Mouse (Mus musculus): ENCODE measurements around the gene Cpm. TPM values are rescaled to one million over a fixed set of nuclear protein-coding genes. Genes with fewer than 3 reads are reported as not detected.
"Not testable (repeated sequence)": the region's sequence is repeated elsewhere in the genome, so short reads cannot be mapped to it uniquely, and the experiment has no call there.

The Cpm gene
- polyA plus RNA-seq, 1 experiment from 2014 or later = 4.6 TPM

DNA sequence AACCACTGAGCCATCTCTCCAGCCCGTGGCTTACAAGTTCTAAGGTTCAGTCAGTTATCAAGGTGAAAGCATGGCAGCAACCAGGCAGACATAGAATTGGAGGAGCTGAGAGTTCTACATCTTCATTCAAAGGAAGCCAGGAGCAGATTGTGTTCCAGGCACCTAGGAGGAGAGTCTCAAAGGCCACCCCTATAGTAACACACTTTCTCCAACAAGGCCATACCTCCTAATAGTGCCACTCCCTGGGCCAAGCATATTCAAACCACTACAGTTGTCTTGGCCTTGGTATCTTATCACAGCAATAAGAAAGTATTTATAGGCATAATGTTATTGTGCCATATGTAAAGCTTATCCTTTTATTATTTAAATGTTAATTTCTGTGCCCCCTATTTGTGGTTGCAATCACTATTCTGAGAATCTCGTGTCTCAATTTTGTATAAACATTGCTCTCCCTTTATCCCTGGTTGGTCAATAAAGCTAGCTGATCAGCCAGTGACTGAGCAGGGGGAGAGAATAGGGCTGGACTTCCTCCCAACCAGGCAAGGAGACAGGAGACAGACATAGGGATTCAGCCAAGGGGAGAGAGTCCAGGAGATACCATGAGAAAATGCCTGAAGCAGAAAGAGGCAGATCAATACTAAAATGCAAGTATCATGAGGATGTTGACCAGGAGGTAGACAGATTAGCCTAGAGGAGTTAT lies 43.5 kb upstream of the Cpm start:
- H3K27ac ChIP-seq (ENCODE audit: low read length) = no peak overlapping the region
- H3K4me1 ChIP-seq (replicated peaks; ENCODE audit: control insufficient read depth, insufficient read depth, low read length) = no peaks in the 10 kb centered on the region
- ATAC-seq = no peak
- 71% methylated on average over 2 of the region's 2 CpGs for WGBS
- H3K4me3 ChIP-seq (replicated peaks; ENCODE audit: low read length) = no peak overlapping the region
- no peaks in the 10 kb centered on the region for H3K27me3 ChIP-seq (replicated peaks; ENCODE audit: control insufficient read depth, insufficient read depth, low read length)
- no peak overlapping the region for H3K9ac ChIP-seq (replicated peaks; ENCODE audit: low read depth, low read length)
- no peaks in the 10 kb centered on the region for H3K9me3 ChIP-seq (ENCODE audit: control insufficient read depth, low read length)
- no peak overlapping the region for H3K4me2 ChIP-seq (ENCODE audit: low read length)
- H3K36me3 ChIP-seq (ENCODE audit: control insufficient read depth, insufficient read depth) = no peaks in the 10 kb centered on the region

DNA sequence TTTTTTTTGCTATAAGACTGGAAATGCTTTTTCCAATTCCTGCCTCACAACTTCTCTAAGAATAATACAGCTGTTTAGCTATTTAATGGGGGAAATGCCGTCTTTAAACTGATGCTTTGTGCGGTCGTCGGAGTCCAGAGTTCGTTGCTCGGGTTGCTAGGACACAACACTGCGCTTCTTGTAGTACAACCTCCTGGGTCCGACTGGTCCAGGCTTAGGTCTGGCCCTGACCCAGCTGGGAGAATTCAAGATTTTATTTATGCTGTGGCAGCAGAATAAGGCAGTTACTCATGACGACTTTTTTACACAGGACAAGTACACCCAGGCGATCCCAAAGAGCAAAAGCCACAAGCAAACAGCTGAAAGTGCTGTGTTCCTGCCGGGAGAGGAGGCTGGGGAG lies 42.4 kb upstream of the Cpm start:
- H3K27ac ChIP-seq (ENCODE audit: low read length) = no peak overlapping the region
- H3K9me3 ChIP-seq (ENCODE audit: control insufficient read depth, low read length) = no peaks in the 10 kb centered on the region
- no peak overlapping the region for H3K4me2 ChIP-seq (ENCODE audit: low read length)
- no peak; the same call in 1 of the 2 replicates for ATAC-seq
- no peaks in the 10 kb centered on the region for H3K27me3 ChIP-seq (replicated peaks; ENCODE audit: control insufficient read depth, insufficient read depth, low read length)
- no peak overlapping the region for H3K4me3 ChIP-seq (replicated peaks; ENCODE audit: low read length)
- 38% methylated on average over 11 of the region's 11 CpGs for WGBS
- H3K4me1 ChIP-seq (replicated peaks; ENCODE audit: control insufficient read depth, insufficient read depth, low read length) = no peaks in the 10 kb centered on the region
- no peaks in the 10 kb centered on the region for H3K36me3 ChIP-seq (ENCODE audit: control insufficient read depth, insufficient read depth)
- H3K9ac ChIP-seq (replicated peaks; ENCODE audit: low read depth, low read length) = no peak overlapping the region

DNA sequence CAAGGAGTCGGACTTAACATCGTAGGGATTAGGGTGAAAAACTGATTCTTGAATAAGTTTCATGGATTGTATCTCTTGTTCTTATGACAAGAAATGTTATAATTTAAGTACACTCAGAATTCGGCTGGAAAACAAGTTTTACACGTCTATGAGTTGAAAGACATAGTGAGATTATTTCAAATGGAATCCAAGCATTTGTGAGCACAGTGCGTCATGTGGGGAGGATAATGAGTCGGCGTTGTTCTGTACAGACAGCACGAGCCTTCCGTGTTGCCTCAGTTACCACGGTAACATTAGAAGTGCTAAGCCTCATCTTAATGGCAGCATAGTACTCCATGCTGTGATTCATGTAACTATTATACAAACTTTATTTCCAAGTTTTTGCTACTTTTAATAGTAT lies 42.0 kb upstream of the Cpm start:
- 87% methylated on average over 10 of the region's 10 CpGs for WGBS
- H3K9me3 ChIP-seq (ENCODE audit: control insufficient read depth, low read length) = no peaks in the 10 kb centered on the region
- H3K4me3 ChIP-seq (replicated peaks; ENCODE audit: low read length) = no peak overlapping the region
- H3K4me1 ChIP-seq (replicated peaks; ENCODE audit: control insufficient read depth, insufficient read depth, low read length) = no peaks in the 10 kb centered on the region
- H3K27me3 ChIP-seq (replicated peaks; ENCODE audit: control insufficient read depth, insufficient read depth, low read length) = no peaks in the 10 kb centered on the region
- no peak overlapping the region for H3K27ac ChIP-seq (ENCODE audit: low read length)
- H3K9ac ChIP-seq (replicated peaks; ENCODE audit: low read depth, low read length) = no peak overlapping the region
- no peaks in the 10 kb centered on the region for H3K36me3 ChIP-seq (ENCODE audit: control insufficient read depth, insufficient read depth)
- no peak for ATAC-seq
- no peak overlapping the region for H3K4me2 ChIP-seq (ENCODE audit: low read length)

DNA sequence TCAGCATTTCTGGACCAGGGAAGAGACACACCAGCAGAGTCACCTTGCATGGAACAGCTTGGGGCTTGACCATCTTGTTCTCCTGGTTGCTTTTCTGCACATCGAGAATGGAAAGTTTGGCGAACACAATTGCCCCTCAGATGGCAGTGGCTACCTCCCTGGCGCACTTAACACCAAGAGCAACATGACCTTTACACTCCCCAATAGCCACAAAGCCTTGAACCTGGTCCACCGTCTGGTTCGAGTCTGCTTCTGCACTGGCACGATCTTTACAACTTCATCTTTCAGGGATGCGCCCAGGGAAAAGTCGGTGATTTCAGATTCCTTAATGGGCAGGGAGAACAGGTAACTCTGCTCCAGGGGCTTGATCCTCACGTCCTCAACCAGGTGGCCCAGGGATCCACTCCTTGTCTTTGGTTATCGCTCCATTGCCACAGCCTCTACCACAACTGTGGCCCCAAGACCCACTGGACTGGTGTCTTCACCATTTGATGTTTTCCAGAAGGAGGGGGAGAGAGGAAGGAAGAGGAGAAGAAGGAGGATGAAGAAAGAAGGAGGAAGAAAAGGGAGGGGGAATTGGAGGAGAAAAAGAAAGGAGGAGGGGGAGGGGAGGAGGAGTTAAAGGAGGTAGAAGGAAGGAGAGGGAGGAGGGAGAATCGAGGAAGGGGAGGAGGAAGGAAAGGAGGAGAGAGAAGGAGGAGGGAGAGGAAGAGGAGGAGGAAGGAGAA lies 40.7 kb upstream of the Cpm start:
- not testable (repeated sequence) for H3K4me1 ChIP-seq (replicated peaks; ENCODE audit: control insufficient read depth, insufficient read depth, low read length); H3K9ac ChIP-seq (replicated peaks; ENCODE audit: low read depth, low read length); H3K27me3 ChIP-seq (replicated peaks; ENCODE audit: control insufficient read depth, insufficient read depth, low read length); H3K4me3 ChIP-seq (replicated peaks; ENCODE audit: low read length); H3K4me2 ChIP-seq (ENCODE audit: low read length); H3K27ac ChIP-seq (ENCODE audit: low read length); H3K36me3 ChIP-seq (ENCODE audit: control insufficient read depth, insufficient read depth); ATAC-seq; H3K9me3 ChIP-seq (ENCODE audit: control insufficient read depth, low read length)
- WGBS = 89% methylated on average over 11 of the region's 11 CpGs

DNA sequence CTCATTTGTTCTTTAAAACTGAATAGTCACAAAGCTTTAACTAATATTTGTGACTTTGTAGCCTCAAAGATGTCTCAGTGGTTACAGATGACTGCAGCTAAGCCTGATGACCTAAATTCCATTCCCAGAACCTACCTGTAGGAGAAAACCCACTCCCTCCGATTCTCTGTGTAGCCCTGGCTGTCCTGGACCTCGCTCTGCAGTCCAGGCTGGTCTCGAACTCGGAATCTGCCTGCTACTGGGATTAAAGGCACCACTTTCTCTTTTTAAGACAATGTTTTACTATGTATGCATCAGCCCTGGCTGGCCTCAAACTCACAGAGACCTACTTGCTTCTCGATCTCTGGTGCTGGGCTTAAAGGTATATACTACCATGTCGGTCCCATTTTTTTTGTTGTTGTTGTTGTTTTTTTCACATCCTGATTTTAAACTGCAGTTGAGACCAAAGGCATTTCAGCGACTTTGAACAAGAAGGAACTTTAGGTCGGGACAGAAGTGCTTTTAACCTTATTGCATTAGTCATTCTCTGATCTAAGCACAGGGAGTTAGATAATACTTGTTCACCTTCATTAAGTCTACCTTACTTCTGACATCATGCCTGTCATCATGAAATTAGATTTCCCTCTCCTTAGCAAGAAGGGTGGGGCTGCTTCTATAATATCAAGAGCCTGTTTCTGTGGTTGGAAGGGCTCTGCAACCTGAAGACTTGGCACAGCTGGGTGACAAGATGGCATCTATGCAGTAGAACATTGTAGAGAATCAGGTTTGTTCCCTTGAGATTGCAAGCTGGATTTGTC lies 40.0 kb upstream of the Cpm start:
- Histone ChIP-seq H3K9ac (replicated peaks; ENCODE audit: low read depth, low read length) (no peak overlapping the region), H3K4me2 (ENCODE audit: low read length) (no peak overlapping the region), H3K4me1 (replicated peaks; ENCODE audit: control insufficient read depth, insufficient read depth, low read length) (no peaks in the 10 kb centered on the region), H3K9me3 (ENCODE audit: control insufficient read depth, low read length) (no peaks in the 10 kb centered on the region), H3K36me3 (ENCODE audit: control insufficient read depth, insufficient read depth) (no peaks in the 10 kb centered on the region), H3K27me3 (replicated peaks; ENCODE audit: control insufficient read depth, insufficient read depth, low read length) (no peaks in the 10 kb centered on the region), H3K27ac (ENCODE audit: low read length) (no peak overlapping the region), H3K4me3 (replicated peaks; ENCODE audit: low read length) (no peak overlapping the region)
- WGBS = 85% methylated on average over 8 of the region's 8 CpGs
- ATAC-seq = no peak

DNA sequence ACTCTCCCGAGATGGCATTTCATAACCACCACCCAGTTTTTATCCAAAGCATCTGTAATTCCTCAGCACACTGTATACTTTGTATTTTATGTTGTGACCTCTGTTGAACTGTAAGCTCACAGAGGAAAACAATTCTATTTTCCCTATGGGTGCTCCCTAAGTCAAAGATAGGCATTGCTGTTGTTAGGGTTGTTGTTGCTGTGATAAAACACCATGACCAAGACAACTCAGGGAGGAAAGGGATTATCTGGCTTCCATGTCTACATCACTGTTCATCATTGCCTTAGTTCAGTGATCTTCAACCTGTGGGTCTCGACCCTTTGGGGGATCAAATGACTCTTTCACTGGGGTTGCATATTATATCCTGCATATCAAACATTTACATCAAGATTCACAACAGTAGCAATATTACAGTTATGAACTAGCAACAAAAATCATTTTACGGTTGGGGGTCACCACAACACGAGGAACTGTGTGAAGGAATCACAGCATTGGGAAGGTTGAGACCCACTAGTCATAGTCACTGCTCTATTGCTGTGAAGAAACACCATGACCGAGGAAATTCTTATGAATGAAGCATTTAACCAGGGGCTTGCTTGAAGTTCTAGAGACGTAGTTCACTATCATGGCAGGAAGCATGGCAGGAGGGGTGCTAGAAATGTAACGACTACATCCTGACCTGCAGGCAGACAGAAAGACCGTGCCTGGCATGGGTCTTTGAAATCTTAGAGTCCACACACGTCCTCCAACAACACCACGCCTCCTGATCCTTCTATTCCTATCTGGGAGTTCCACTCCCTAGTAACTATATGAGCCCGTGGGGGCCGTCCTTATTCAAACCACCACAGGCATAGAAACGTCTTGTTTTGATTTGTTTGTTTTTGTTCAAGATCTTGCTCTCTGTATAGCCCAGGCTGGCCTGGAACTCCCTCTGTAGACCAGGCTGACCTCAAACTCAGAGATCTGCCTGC lies 38.7 kb upstream of the Cpm start:
- no peak overlapping the region for H3K4me3 ChIP-seq (replicated peaks; ENCODE audit: low read length)
- H3K9me3 ChIP-seq (ENCODE audit: control insufficient read depth, low read length) = no peaks in the 10 kb centered on the region
- no peak overlapping the region for H3K9ac ChIP-seq (replicated peaks; ENCODE audit: low read depth, low read length)
- no peak for ATAC-seq
- no peaks in the 10 kb centered on the region for H3K36me3 ChIP-seq (ENCODE audit: control insufficient read depth, insufficient read depth)
- H3K27ac ChIP-seq (ENCODE audit: low read length) = no peak overlapping the region
- H3K4me2 ChIP-seq (ENCODE audit: low read length) = no peak overlapping the region
- H3K4me1 ChIP-seq (replicated peaks; ENCODE audit: control insufficient read depth, insufficient read depth, low read length) = no peaks in the 10 kb centered on the region
- WGBS = 84% methylated on average over 13 of the region's 13 CpGs
- H3K27me3 ChIP-seq (replicated peaks; ENCODE audit: control insufficient read depth, insufficient read depth, low read length) = no peaks in the 10 kb centered on the region

DNA sequence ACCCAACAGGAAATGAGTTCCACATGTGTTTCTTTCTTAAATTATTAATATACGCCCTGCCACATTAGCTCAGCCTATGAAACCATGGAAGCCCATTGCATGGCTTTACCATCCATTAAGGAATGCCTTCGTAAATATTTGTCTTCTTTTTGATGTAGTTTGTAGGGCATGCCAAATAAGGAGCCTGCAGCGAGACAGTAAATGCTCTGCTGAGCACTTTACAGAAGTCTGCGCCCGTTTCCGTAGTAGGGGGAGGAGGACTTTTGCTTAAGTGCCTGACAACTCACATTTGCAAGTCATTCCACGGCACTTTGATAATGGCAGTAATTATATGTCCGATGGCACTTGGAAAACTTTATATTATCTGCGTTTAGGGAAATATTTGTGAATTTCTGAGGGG lies 37.5 kb upstream of the Cpm start:
- Histone ChIP-seq H3K9ac (replicated peaks; ENCODE audit: low read depth, low read length) (no peak overlapping the region), H3K27me3 (replicated peaks; ENCODE audit: control insufficient read depth, insufficient read depth, low read length) (no peaks in the 10 kb centered on the region), H3K4me2 (ENCODE audit: low read length) (no peak overlapping the region), H3K27ac (ENCODE audit: low read length) (no peak overlapping the region), H3K4me3 (replicated peaks; ENCODE audit: low read length) (no peak overlapping the region), H3K9me3 (ENCODE audit: control insufficient read depth, low read length) (no peaks in the 10 kb centered on the region), H3K36me3 (ENCODE audit: control insufficient read depth, insufficient read depth) (no peaks in the 10 kb centered on the region), H3K4me1 (replicated peaks; ENCODE audit: control insufficient read depth, insufficient read depth, low read length) (no peaks in the 10 kb centered on the region)
- WGBS = 82% methylated on average over 9 of the region's 9 CpGs
- no peak for ATAC-seq

DNA sequence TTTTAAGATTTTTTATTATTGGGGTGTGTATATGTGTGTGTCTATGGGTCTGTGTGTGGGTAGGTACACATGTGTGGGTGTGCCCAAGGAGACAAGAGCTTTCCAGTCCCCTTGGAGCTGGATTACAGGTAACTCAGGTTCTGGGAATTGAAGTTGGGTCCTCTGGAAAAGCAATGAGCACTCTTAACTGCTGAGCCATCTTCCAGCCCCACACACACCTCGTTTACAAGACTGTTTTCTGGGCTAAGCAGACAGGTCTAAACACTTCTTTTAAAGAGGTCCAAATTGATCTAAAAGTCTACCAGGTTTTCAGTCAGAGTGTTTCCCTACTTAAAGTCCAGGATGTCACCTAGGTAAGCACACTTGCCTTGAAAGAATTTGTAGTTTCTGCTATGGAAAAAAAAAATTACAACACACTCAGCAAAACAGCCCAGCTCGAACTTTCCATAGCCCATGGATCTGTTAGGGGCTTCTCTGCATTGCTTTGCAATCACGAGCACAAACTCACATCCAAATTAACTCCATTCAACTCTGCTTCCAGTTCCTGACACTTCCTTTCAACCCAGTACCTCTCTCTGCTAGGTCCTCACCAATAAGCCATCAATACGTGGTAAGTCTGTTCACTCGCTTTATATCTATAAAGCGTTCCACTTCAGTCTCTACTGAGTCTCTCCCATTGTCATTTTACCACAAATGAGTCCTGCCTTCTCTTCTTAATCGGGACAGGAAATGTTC lies 36.8 kb upstream of the Cpm start:
- ATAC-seq = no peak
- no peak overlapping the region for H3K4me2 ChIP-seq (ENCODE audit: low read length)
- no peaks in the 10 kb centered on the region for H3K36me3 ChIP-seq (ENCODE audit: control insufficient read depth, insufficient read depth)
- H3K9ac ChIP-seq (replicated peaks; ENCODE audit: low read depth, low read length) = no peak overlapping the region
- H3K4me1 ChIP-seq (replicated peaks; ENCODE audit: control insufficient read depth, insufficient read depth, low read length) = no peaks in the 10 kb centered on the region
- 85% methylated on average over 7 of the region's 7 CpGs for WGBS
- no peak overlapping the region for H3K27ac ChIP-seq (ENCODE audit: low read length)
- no peak overlapping the region for H3K4me3 ChIP-seq (replicated peaks; ENCODE audit: low read length)
- no peaks in the 10 kb centered on the region for H3K9me3 ChIP-seq (ENCODE audit: control insufficient read depth, low read length)
- H3K27me3 ChIP-seq (replicated peaks; ENCODE audit: control insufficient read depth, insufficient read depth, low read length) = no peaks in the 10 kb centered on the region
